Mouse (Mus musculus) kidney, embryonic 16.5 days (tissue): ENCODE results near the gene 1700001C19Rik. TPM values are rescaled to one million over a fixed set of nuclear protein-coding genes. Genes with fewer than 3 reads are reported as not detected.

Experiments
- ATAC-seq: fragments of 200-750 bp; cut with Nextera tagmentation; 2 replicates; pipeline ENCODE4 v1.8.0; 2017; ENCODE audit warnings: moderate TSS enrichment; ENCODE audit not compliant: low FRiP score, low TSS enrichment
- H3K27ac ChIP-seq: fragments of 300-500 bp; sonication (generic); 2 replicates; pipeline ENCODE4 v1.5.1; 2014; ENCODE audit warnings: low read length
- H3K27me3 ChIP-seq: fragments of 300-500 bp; sonication (generic); 2 replicates; pipeline ENCODE4 v1.6.1; 2014; ENCODE audit warnings: low read length, control low read depth, mixed read lengths; ENCODE audit not compliant: insufficient read depth
- H3K36me3 ChIP-seq: fragments of 300-500 bp; sonication (generic); 2 replicates; pipeline ENCODE4 v1.6.1; 2014; ENCODE audit warnings: low read length, control low read depth, mixed read lengths; ENCODE audit not compliant: insufficient read depth
- H3K4me1 ChIP-seq: fragments of 300-500 bp; sonication (generic); 2 replicates; pipeline ENCODE4 v1.6.1; 2014; ENCODE audit warnings: low read length, control low read depth, mixed read lengths; ENCODE audit not compliant: insufficient read depth
- H3K4me2 ChIP-seq: fragments of 300-500 bp; sonication (generic); replicated peaks from 2 replicates; pipeline ENCODE4 v1.6.1; 2014; ENCODE audit warnings: low read depth, low read length
- H3K4me3 ChIP-seq: fragments of 300-500 bp; sonication (generic); 2 replicates; pipeline ENCODE4 v1.5.1; 2014; ENCODE audit warnings: mild to moderate bottlenecking, low read length
- H3K9ac ChIP-seq: fragments of 300-500 bp; sonication (generic); replicated peaks from 2 replicates; pipeline ENCODE4 v1.6.1; 2014; ENCODE audit warnings: low read length
- H3K9me3 ChIP-seq: fragments of 300-500 bp; sonication (generic); 2 replicates; pipeline ENCODE4 v1.6.1; 2016; ENCODE audit warnings: low read length, control low read depth
- WGBS: fragments of 180-500 bp; shearing (Covaris S2); extraction: QIAGEN DNeasy Blood & Tissue Kit; methylation state at CpG from one replicate; pipeline ENCODE4 v1.1.7; 2014; 5-methylcytosine and 5-hydroxymethylcytosine counted together
- polyA plus RNA-seq: library from polyadenylated mRNA; unstranded; fragments of >200 nt; fragmentation: Nextera tagmentation; extraction: Ambion mirVana; gene quantifications from 2 replicates; pipeline ENCODE4 v1.2.1, GENCODE M21; 2015

Gene 1700001C19Rik
- polyA plus RNA-seq, 1 experiment from 2014 or later = not detected

DNA sequence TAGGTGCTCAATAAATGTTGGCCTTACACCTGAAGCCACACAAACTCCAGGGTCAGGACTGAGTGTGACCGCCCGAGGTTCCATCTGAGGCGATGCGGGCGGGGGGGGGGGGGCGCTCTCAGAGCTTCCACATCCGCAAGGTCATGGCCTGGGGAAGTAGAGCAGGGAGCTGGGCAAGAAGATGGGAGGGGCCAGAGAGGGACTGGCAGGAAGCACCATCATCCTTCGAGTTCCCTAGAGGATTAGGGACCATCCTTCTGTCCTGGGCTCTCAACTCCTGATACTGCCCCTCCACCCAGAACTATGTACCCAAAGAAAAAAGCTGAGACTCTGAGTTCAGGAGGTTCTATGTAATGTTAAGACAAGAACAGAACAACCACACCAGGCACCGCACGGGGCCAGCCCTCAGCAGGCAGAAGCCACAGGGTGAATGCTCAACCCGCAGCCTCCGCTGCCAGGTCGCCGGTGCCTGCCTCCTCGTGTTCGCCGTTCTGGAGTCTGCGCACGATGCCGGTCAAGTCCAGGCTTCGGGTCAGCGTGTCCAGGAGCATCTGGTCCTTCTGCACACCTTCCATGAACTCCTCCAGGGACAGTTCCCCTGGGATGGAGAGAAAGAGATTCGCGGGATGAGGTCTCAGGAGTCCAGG is 42.8 kb downstream of the 1700001C19Rik start:
- H3K27ac ChIP-seq = no peak overlapping the region
- no peak for ATAC-seq
- H3K36me3 ChIP-seq = no peaks in the 10 kb centered on the region
- H3K27me3 ChIP-seq = peaks cover 25% of the 10 kb centered on the region
- peak overlapping the region; percentile 38 for H3K4me3 ChIP-seq
- peaks cover 4% of the 10 kb centered on the region; the same call in 1 of the 2 replicates for H3K9me3 ChIP-seq
- 15% methylated on average over 23 of the region's 24 CpGs for WGBS
- peaks cover 16% of the 10 kb centered on the region for H3K4me1 ChIP-seq
- H3K4me2 ChIP-seq = peak overlapping the region; percentile 67
- H3K9ac ChIP-seq = peak overlapping the region; percentile 36

DNA sequence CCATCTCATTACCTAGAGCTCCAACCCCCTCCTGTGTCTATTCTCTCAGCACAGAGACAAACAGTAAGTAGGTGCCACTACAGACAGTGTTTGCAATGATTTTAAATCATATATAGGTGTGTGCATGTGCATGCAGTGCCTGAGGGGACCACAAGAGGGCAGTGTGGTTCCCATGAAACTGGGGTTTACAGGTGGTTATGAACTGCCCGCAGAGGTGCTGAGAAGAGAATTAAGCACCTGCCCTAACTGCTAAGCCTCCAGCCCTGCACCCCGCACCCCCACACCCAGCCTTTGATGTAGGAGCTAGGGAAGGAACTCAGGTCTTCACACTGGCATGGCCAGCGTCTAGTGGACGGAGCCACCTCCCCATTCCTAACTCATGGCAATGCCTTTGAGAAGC is 50.5 kb downstream of the 1700001C19Rik start:
- no peak overlapping the region for H3K4me2 ChIP-seq
- H3K9ac ChIP-seq = no peak overlapping the region
- 72% methylated on average over 4 of the region's 4 CpGs for WGBS
- H3K27me3 ChIP-seq = no peaks in the 10 kb centered on the region
- H3K27ac ChIP-seq = no peak overlapping the region
- H3K4me1 ChIP-seq = no peaks in the 10 kb centered on the region
- no peak overlapping the region for H3K4me3 ChIP-seq
- 0 out of 2 replicates have a peak, but pooled peaks have one; percentile 22 for ATAC-seq
- no peaks in the 10 kb centered on the region for H3K9me3 ChIP-seq
- H3K36me3 ChIP-seq = no peaks in the 10 kb centered on the region

DNA sequence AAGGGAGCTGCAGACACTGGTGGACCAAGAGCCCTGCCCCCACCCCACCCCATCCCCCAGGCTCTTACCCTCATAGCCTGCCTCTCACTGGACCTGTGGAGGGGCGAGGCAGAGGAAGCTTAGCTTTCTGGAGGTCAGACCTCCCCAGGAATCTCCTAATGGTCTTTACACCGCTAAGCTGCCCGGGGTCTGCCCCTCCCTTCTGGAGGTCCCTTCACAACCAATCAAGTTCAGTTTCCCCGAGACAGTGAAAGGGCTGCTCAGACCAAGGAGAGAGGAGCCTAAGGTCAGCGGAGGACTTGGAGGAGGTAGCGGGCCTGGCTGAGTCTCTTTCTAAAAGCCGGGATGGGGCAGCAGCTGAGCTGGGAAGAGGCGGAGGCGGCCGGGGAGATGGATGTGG is 52.0 kb downstream of the 1700001C19Rik start, which contains the start of gene Guca1b:
Gene Guca1b (plus strand): TSS at position 249 of the 400 bp plus-strand sequence.
- no peaks in the 10 kb centered on the region for H3K27me3 ChIP-seq
- no peak within 1 kb of the TSS for H3K9ac ChIP-seq
- no peak within 1 kb of the TSS for H3K27ac ChIP-seq
- H3K4me3 ChIP-seq = no peak within 1 kb of the TSS
- no peak within 1 kb of the TSS for H3K4me2 ChIP-seq
- 30% methylated on average over 10 of the region's 10 CpGs for WGBS
- H3K4me1 ChIP-seq = no peaks in the 10 kb centered on the region
- peaks cover 4% of the 10 kb centered on the region; the same call in 1 of the 2 replicates for H3K36me3 ChIP-seq
- H3K9me3 ChIP-seq = no peaks in the 10 kb centered on the region
- 0 out of 2 replicates have a peak, but pooled peaks have one; percentile 11 for ATAC-seq

DNA sequence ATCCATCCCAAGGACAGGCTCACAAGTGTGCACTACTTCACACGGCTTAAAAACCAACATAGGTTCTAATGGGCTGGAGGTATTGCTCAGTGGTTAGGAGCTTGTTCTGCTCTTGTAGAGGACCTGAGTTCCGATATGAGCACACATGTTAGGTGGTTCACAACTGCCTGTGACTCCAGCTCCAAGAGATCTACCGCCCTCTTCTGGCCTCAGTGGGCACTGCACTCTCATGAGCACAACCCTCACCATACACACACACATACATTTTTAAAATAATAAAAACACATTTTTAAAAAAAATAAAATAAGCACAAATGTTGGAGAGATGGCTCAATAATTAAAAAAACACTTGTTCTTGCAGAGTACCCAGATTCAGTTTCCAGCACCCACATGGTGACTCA is 53.1 kb downstream of the 1700001C19Rik start:
- Histone ChIP-seq H3K36me3 (peaks cover 15% of the 10 kb centered on the region), H3K9ac (no peak overlapping the region), H3K4me3 (no peak overlapping the region), H3K9me3 (no peaks in the 10 kb centered on the region), H3K4me2 (no peak overlapping the region), H3K27ac (no peak overlapping the region), H3K27me3 (no peaks in the 10 kb centered on the region), H3K4me1 (no peaks in the 10 kb centered on the region)
- 87% methylated on average over 3 of the region's 3 CpGs for WGBS
- no peak for ATAC-seq

DNA sequence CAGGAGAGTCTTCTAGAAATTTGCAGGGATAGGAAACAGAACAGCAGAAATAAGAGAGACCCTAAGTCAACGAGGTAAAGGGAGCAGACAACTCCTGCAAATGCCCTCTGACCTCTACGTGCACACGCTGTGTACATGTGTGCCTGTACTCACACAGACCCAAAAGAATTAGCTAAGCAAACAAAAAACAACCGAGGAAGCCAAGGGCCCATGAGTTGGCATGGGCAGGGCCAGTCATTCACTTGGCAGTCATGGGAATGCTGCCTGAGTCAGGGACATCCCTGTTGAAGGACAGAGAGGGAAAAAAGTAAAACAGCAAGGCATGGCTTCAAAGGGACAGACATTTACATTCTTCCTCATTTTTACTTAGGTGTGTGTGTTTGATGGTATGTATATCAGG is 53.9 kb downstream of the 1700001C19Rik start:
- Histone ChIP-seq H3K4me1 (no peaks in the 10 kb centered on the region), H3K36me3 (peaks cover 20% of the 10 kb centered on the region), H3K27me3 (no peaks in the 10 kb centered on the region), H3K27ac (no peak overlapping the region), H3K9me3 (no peaks in the 10 kb centered on the region), H3K9ac (no peak overlapping the region), H3K4me3 (no peak overlapping the region), H3K4me2 (no peak overlapping the region)
- 76% methylated on average over 4 of the region's 4 CpGs for WGBS
- no peak for ATAC-seq

- no peak for ATAC-seq
These were observed 55.3 kb downstream of the 1700001C19Rik start for GRCm38 (mm10) chr17:47381917-47382316.

GRCm38 (mm10) chr17:47378133-47378532 is 59.0 kb downstream of the 1700001C19Rik start:
- Histone ChIP-seq H3K4me2 (no peak overlapping the region), H3K27me3 (no peaks in the 10 kb centered on the region), H3K9ac (no peak overlapping the region), H3K9me3 (no peaks in the 10 kb centered on the region), H3K4me1 (no peaks in the 10 kb centered on the region), H3K4me3 (no peak overlapping the region), H3K27ac (no peak overlapping the region), H3K36me3 (peaks cover 63% of the 10 kb centered on the region)
- 84% methylated on average over 15 of the region's 15 CpGs for WGBS
- ATAC-seq = no peak

More at GRCm38 (mm10) chr17:47381917-47382316, 55.3 kb downstream of the 1700001C19Rik start:
- no peak overlapping the region for H3K27ac ChIP-seq
- no peaks in the 10 kb centered on the region for H3K4me1 ChIP-seq
- no peak overlapping the region for H3K4me3 ChIP-seq
- H3K9me3 ChIP-seq = no peaks in the 10 kb centered on the region
- H3K9ac ChIP-seq = no peak overlapping the region
- H3K27me3 ChIP-seq = no peaks in the 10 kb centered on the region
- H3K36me3 ChIP-seq = peaks cover 29% of the 10 kb centered on the region
- 81% methylated on average over 11 of the region's 11 CpGs for WGBS
- no peak overlapping the region for H3K4me2 ChIP-seq

GRCm38 (mm10) chr17:47376779-47377280 is 60.3 kb downstream of the 1700001C19Rik start:
- Histone ChIP-seq H3K4me1 (no peaks in the 10 kb centered on the region), H3K9me3 (no peaks in the 10 kb centered on the region), H3K27me3 (no peaks in the 10 kb centered on the region), H3K4me2 (no peak overlapping the region), H3K4me3 (no peak overlapping the region), H3K36me3 (peaks cover 68% of the 10 kb centered on the region), H3K9ac (no peak overlapping the region), H3K27ac (no peak overlapping the region)
- 82% methylated on average over 6 of the region's 6 CpGs for WGBS
- no peak for ATAC-seq

DNA sequence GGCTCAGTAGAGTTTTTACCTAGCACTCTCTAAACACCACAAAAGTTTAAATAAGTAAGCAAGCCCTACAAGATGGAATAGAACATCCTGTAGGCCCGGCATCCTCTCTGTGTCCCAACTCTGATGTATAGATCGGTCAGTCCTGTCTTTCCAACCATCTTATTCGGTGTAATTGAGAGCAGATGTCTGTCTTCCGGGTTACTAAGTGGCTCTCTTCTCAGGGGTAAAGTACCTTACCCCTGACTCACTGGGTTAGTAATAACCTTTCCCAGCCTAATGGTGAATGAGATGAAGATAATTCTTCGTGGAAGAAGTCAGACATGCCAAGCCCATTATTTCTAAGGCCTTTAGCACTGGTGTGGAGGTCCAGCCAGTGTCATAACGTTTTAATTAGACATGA is 63.2 kb downstream of the 1700001C19Rik start:
- ATAC-seq = no peak
- Histone ChIP-seq H3K27me3 (no peaks in the 10 kb centered on the region), H3K4me2 (no peak overlapping the region), H3K9me3 (no peaks in the 10 kb centered on the region), H3K4me3 (no peak overlapping the region), H3K9ac (no peak overlapping the region), H3K27ac (no peak overlapping the region), H3K4me1 (peaks cover 7% of the 10 kb centered on the region), H3K36me3 (peaks cover 53% of the 10 kb centered on the region)
- WGBS = 87% methylated on average over 6 of the region's 6 CpGs

GRCm38 (mm10) chr17:47371451-47371850 is 65.7 kb downstream of the 1700001C19Rik start:
- no peak overlapping the region for H3K4me2 ChIP-seq
- H3K36me3 ChIP-seq = peaks cover 35% of the 10 kb centered on the region
- no peak overlapping the region for H3K4me3 ChIP-seq
- H3K27me3 ChIP-seq = no peaks in the 10 kb centered on the region
- H3K9me3 ChIP-seq = no peaks in the 10 kb centered on the region
- peaks cover 7% of the 10 kb centered on the region for H3K4me1 ChIP-seq
- no peak overlapping the region for H3K9ac ChIP-seq
- 9% methylated on average over 4 of the region's 4 CpGs for WGBS
- H3K27ac ChIP-seq = no peak overlapping the region
- peak; percentile 79; the same call in 1 of the 2 replicates for ATAC-seq
